Mouse (Mus musculus): Measurements from ENCODE around the gene D430041D05Rik.

DNA sequence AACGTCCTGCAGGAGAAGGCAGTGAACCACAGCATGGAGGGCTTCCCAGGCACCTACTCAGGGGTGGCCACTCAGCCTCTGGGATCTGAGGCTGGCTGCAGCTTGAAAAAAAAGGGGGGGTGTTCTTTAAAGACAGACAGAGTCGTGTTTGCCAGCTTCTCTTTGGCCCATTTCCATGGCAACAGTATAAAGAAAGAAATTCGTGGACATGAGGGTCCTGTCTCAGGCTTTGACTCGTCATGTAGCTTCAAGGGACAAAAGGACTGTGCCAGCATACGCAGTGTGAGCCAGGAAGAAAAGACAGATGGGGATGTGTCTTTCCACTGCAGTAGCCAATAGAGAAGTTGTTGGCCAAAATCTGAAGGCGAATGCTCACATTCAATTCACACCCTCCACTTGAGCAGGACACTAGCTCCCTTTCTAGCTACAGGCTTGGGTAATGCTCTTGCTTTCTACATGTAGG, 42.9 kb downstream of the D430041D05Rik start:
- TF ChIP-seq POLR2A (IDR thresholded peaks at IDR 0.05; ENCODE audit: borderline replicate concordance, extremely low read depth, insufficient read depth, insufficient read length, poor library complexity, severe bottlenecking) (no peak), CTCF (IDR thresholded peaks at IDR 0.05; ENCODE audit: borderline replicate concordance, extremely low read depth, insufficient read depth, insufficient read length) (no peak)
